Mouse (Mus musculus): ENCODE measurements around the gene Gtf2b. TPM values are rescaled to one million over a fixed set of nuclear protein-coding genes. Genes with fewer than 3 reads are reported as not detected.

Gene Gtf2b
- total RNA-seq, 2 experiments from 2014 or later = 65.0 to 65.6 TPM

GRCm38 (mm10) chr3:142811582-142811981 is 46.7 kb downstream of the Gtf2b start:
- DNase-seq = no peak

DNA sequence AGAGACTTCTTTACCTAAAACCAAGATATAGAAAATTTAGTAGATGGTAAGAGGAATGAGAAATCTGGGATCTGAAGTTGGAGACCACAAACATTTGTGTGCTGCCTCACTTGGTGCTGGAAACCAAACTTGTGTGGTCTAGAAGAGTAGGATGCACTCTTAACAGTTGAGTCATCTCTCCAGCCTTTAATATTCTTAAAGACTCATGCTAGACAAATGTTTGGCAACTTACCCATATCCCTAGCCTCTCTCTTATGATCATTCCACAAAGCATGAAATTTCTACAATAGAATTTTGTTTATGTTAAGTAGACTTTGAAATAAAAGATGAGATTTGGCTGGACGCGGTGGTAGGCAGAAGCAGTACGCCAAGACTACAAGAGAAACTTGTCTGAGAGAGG is 52.7 kb downstream of the Gtf2b start:
- no peak for DNase-seq

DNA sequence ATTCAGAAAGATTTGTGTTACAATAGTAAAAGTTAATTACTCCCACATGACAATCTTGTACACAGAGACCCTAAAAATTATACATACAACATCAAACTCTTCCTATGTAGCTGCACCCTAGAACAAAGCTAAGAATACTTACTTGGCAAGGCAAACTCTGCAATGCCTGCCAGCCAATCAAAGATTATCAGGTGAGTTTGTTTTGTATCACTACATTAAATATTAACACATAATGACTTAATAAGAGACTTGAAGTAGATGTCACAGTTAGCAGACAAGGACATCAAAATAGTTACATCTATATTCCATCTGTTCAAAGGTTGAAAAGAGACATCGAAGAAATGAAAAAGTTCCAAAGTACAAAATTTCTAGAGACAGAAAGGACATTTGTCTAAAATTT is 58.8 kb downstream of the Gtf2b start:
- no peak for DNase-seq

GRCm38 (mm10) chr3:142826449-142827146 is 61.8 kb downstream of the Gtf2b start:
- DNase-seq = no peak

- DNase-seq = no peak
Measured at GRCm38 (mm10) chr3:142832910-142833309, 68.1 kb downstream of the Gtf2b start.

Other genes starting within 250 kb of the Gtf2b start
- 10 to 100 TPM; 14.4 to 20.2 TPM for gene Gbp7, start 234.7 kb upstream of the Gtf2b start, total RNA-seq (2021)
- 10 to 100 TPM; 11.4 to 11.8 TPM for gene Gbp3, start 205.0 kb upstream of the Gtf2b start, total RNA-seq (2021)
- under 1 TPM; 0.20 to 0.26 TPM for gene Gbp2b, start 170.2 kb upstream of the Gtf2b start, total RNA-seq (2021)
- gene Gbp2, start 144.4 kb upstream of the Gtf2b start, total RNA-seq (2021) = 10 to 100 TPM; 14.2 to 20.9 TPM
- 10 to 100 TPM; 15.7 to 36.3 TPM for gene Kyat3, start 64.0 kb upstream of the Gtf2b start, total RNA-seq (2021)
- gene Pkn2, start 117.0 kb downstream of the Gtf2b start, total RNA-seq (2021) = 10 to 100 TPM; 72.5 to 78.5 TPM

Data from adrenal gland, postnatal 36 days (tissue).